In genomic region chrX:74368209-74368909, GRCm38 (mm10) we compare ENCODE assay signal across 1 mouse cellular context.
TF ChIP-seq lines count a peak whose summit lies in the region.

No protein-coding gene starts in this region.

TF ChIP-seq in CH12.LX, 34 proteins besides CTCF, POLR2A, EP300 and RAD21:
- TF ChIP-seq IRF4 (IDR thresholded peaks at IDR 0.05; ENCODE audit: low read depth, low read length) (peak; percentile 9; the same call in 1 of the 2 replicates), JUND (conservative IDR thresholded peaks at IDR 0.05; ENCODE audit: low read depth, low read length) (no peak), CHD2 (IDR thresholded peaks at IDR 0.05; ENCODE audit: low read length) (no peak), KAT2A (IDR thresholded peaks at IDR 0.05; ENCODE audit: insufficient replicate concordance, low read length) (0 out of 2 replicates have a peak, but pooled peaks have one; percentile 44), TCF12 (IDR thresholded peaks at IDR 0.05; ENCODE audit: low read depth, low read length) (peak; percentile 52; the same call in 1 of the 2 replicates), UBTF (IDR thresholded peaks at IDR 0.05; ENCODE audit: low read depth, low read length) (no peak), ZC3H11A (IDR thresholded peaks at IDR 0.05; ENCODE audit: low read depth, low read length) (no peak), POLR2AphosphoS2 (IDR thresholded peaks at IDR 0.05; ENCODE audit: low read depth, low read length) (peak; percentile 85; the same call in 1 of the 2 replicates), GABPA (IDR thresholded peaks at IDR 0.05; ENCODE audit: insufficient replicate concordance, low read depth, low read length) (no peak), MYC (IDR thresholded peaks at IDR 0.05; ENCODE audit: low read depth, low read length) (peak; percentile 81), USF2 (conservative IDR thresholded peaks at IDR 0.05; ENCODE audit: low read depth, low read length) (no peak), CHD1 (IDR thresholded peaks at IDR 0.05; ENCODE audit: low read depth, low read length) (no peak), ELF1 (IDR thresholded peaks at IDR 0.05; ENCODE audit: low read depth, low read length) (peak; percentile 43; the same call in 1 of the 2 replicates), ZNF384 (IDR thresholded peaks at IDR 0.05; ENCODE audit: low read depth, low read length) (no peak), MXI1 (IDR thresholded peaks at IDR 0.05; ENCODE audit: low read depth, low read length) (peak; percentile 83), PAX5 (IDR thresholded peaks at IDR 0.05; ENCODE audit: low read length) (no peak), JUN (IDR thresholded peaks at IDR 0.05; ENCODE audit: insufficient read depth, low read depth, low read length) (no peak), HCFC1 (IDR thresholded peaks at IDR 0.05; ENCODE audit: low read depth, low read length) (peak; percentile 52), MEF2A (IDR thresholded peaks at IDR 0.05; ENCODE audit: borderline replicate concordance, low read depth, low read length) (0 out of 2 replicates have a peak, but pooled peaks have one; percentile 25), SMC3 (IDR thresholded peaks at IDR 0.05; ENCODE audit: low read depth, low read length) (no peak), RCOR1 (conservative IDR thresholded peaks at IDR 0.05; ENCODE audit: low read depth, low read length) (no peak), USF1 (IDR thresholded peaks at IDR 0.05; ENCODE audit: low read depth, low read length) (no peak), SIN3A (IDR thresholded peaks at IDR 0.05; ENCODE audit: low read length) (peak; percentile 54; the same call in 1 of the 2 replicates), ZMIZ1 (IDR thresholded peaks at IDR 0.05; ENCODE audit: low read depth, low read length) (no peak; the same call in 1 of the 2 replicates), E2F4 (IDR thresholded peaks at IDR 0.05; ENCODE audit: insufficient replicate concordance, low read depth, low read length) (no peak), MAZ (IDR thresholded peaks at IDR 0.05; ENCODE audit: low read depth, low read length) (no peak), ZKSCAN1 (IDR thresholded peaks at IDR 0.05; ENCODE audit: borderline replicate concordance, low read depth, low read length) (no peak), BHLHE40 (IDR thresholded peaks at IDR 0.05; ENCODE audit: low read depth, low read length) (no peak), NELFE (IDR thresholded peaks at IDR 0.05; ENCODE audit: low read depth, low read length) (peak; percentile 36; the same call in 1 of the 2 replicates), MAFK (IDR thresholded peaks at IDR 0.05; ENCODE audit: insufficient replicate concordance, low read length) (no peak), MAX (IDR thresholded peaks at IDR 0.05; ENCODE audit: low read length) (peak; percentile 88; the same call in 1 of the 2 replicates), ETS1 (conservative IDR thresholded peaks at IDR 0.05; ENCODE audit: low read depth, low read length) (no peak), NRF1 (IDR thresholded peaks at IDR 0.05; ENCODE audit: low read depth, low read length) (peak; percentile 77), TBP (conservative IDR thresholded peaks at IDR 0.05; ENCODE audit: low read depth, low read length) (no peak)
